Comparison of ENCODE assay signal across 1 mouse cellular context in the genomic region with DNA sequence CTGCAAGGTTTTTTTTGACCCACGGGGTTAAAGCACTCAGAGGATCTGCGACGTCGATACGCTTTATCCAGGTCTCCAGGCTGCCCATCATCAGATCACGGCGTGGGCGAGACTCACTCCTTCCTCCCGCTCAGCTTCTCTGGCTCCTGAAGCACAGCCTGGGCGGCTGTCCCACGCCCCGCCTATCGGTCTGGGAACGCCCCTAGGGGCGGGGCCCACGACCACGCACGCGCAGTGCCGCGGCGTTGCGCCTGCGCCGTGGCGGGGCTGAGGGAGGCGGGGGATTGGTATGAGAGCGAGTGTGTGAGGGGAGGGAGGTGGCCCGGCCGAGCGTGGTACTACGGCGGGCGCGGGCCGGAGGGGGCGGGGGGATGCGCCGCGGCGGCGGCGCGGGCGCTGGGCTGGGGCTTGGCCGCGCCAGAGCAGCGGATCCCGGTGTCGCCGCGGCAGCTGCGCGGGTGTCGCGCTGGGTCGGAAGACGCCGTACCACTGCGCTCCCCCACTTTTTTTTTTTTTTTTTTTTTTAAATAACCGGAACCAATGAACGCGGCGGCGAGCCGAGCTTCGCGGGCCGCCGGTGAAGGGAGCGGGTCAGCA.
TF ChIP-seq lines count a peak whose summit lies in the region.

Stim2 (plus strand) TSS at position 354 of the 597 bp plus-strand sequence.

TF ChIP-seq in CH12.LX, 34 proteins besides CTCF, POLR2A, EP300 and RAD21 (continued from another document):
- TF ChIP-seq HCFC1 (IDR thresholded peaks at IDR 0.05; ENCODE audit: low read depth, low read length), result peak; percentile 41; the same call in 1 of the 2 replicates
- 0 out of 2 replicates have a peak, but pooled peaks have one; percentile 21 for TF ChIP-seq ELF1 (IDR thresholded peaks at IDR 0.05; ENCODE audit: low read depth, low read length)
- no peak for TF ChIP-seq ZC3H11A (IDR thresholded peaks at IDR 0.05; ENCODE audit: low read depth, low read length)
- peak; percentile 79 for TF ChIP-seq ZNF384 (IDR thresholded peaks at IDR 0.05; ENCODE audit: low read depth, low read length)
- TF ChIP-seq TCF12 (IDR thresholded peaks at IDR 0.05; ENCODE audit: low read depth, low read length), result peak; percentile 82
- TF ChIP-seq CHD1 (IDR thresholded peaks at IDR 0.05; ENCODE audit: low read depth, low read length), result no peak
- TF ChIP-seq UBTF (IDR thresholded peaks at IDR 0.05; ENCODE audit: low read depth, low read length), result no peak; the same call in 1 of the 2 replicates
- TF ChIP-seq ZMIZ1 (IDR thresholded peaks at IDR 0.05; ENCODE audit: low read depth, low read length), result peak; percentile 50; the same call in 1 of the 2 replicates
- TF ChIP-seq CHD2 (IDR thresholded peaks at IDR 0.05; ENCODE audit: low read length), result no peak
- peak; percentile 42; the same call in 1 of the 2 replicates for TF ChIP-seq MXI1 (IDR thresholded peaks at IDR 0.05; ENCODE audit: low read depth, low read length)
- TF ChIP-seq SIN3A (IDR thresholded peaks at IDR 0.05; ENCODE audit: low read length), result peak; percentile 24; the same call in 1 of the 2 replicates
- TF ChIP-seq USF1 (IDR thresholded peaks at IDR 0.05; ENCODE audit: low read depth, low read length), result no peak
- no peak for TF ChIP-seq MAFK (IDR thresholded peaks at IDR 0.05; ENCODE audit: insufficient replicate concordance, low read length)
- TF ChIP-seq MAX (IDR thresholded peaks at IDR 0.05; ENCODE audit: low read length), result peak; percentile 60; the same call in 1 of the 2 replicates
- no peak for TF ChIP-seq IRF4 (IDR thresholded peaks at IDR 0.05; ENCODE audit: low read depth, low read length)
- no peak for TF ChIP-seq RCOR1 (conservative IDR thresholded peaks at IDR 0.05; ENCODE audit: low read depth, low read length)
- no peak for TF ChIP-seq ZKSCAN1 (IDR thresholded peaks at IDR 0.05; ENCODE audit: borderline replicate concordance, low read depth, low read length)
- TF ChIP-seq TBP (conservative IDR thresholded peaks at IDR 0.05; ENCODE audit: low read depth, low read length), result no peak
- TF ChIP-seq MAZ (IDR thresholded peaks at IDR 0.05; ENCODE audit: low read depth, low read length), result peak; percentile 58; the same call in 1 of the 2 replicates
- TF ChIP-seq MEF2A (IDR thresholded peaks at IDR 0.05; ENCODE audit: borderline replicate concordance, low read depth, low read length), result no peak
- TF ChIP-seq NRF1 (IDR thresholded peaks at IDR 0.05; ENCODE audit: low read depth, low read length), result peak; percentile 95
- TF ChIP-seq JUND (conservative IDR thresholded peaks at IDR 0.05; ENCODE audit: low read depth, low read length), result no peak
- TF ChIP-seq PAX5 (IDR thresholded peaks at IDR 0.05; ENCODE audit: low read length), result no peak
- TF ChIP-seq ETS1 (conservative IDR thresholded peaks at IDR 0.05; ENCODE audit: low read depth, low read length), result no peak
- TF ChIP-seq MYC (IDR thresholded peaks at IDR 0.05; ENCODE audit: low read depth, low read length), result no peak
- no peak for TF ChIP-seq GABPA (IDR thresholded peaks at IDR 0.05; ENCODE audit: insufficient replicate concordance, low read depth, low read length)
- no peak for TF ChIP-seq E2F4 (IDR thresholded peaks at IDR 0.05; ENCODE audit: insufficient replicate concordance, low read depth, low read length)
- no peak; the same call in 1 of the 2 replicates for TF ChIP-seq POLR2AphosphoS2 (IDR thresholded peaks at IDR 0.05; ENCODE audit: low read depth, low read length)
